Mouse (Mus musculus) embryonic facial prominence, embryonic 11.5 days (tissue): Measurements from ENCODE around the gene Pde3a. TPM values are rescaled to one million over a fixed set of nuclear protein-coding genes. Genes with fewer than 3 reads are reported as not detected.

Experiments
- ATAC-seq: fragments of 200-750 bp; cut with Nextera tagmentation; replicated peaks from 2 replicates; pipeline ENCODE4 v1.8.0; 2017; ENCODE audit warnings: low read depth; ENCODE audit not compliant: insufficient number of reproducible peaks, low FRiP score, low TSS enrichment
- DNase-seq: peaks from one replicate; pipeline ENCODE4 v3.0.0-alpha.2; 2015; ENCODE audit warnings: low spot score
- H3K27ac ChIP-seq: fragments of 300-500 bp; sonication (generic); replicated peaks from 2 replicates; pipeline ENCODE4 v1.5.1; 2014; ENCODE audit warnings: mild to moderate bottlenecking, low read depth, low read length, control low read depth
- H3K27me3 ChIP-seq: fragments of 300-500 bp; sonication (generic); 2 replicates; pipeline ENCODE4 v1.6.1; 2014; ENCODE audit warnings: mild to moderate bottlenecking, low read length, moderate library complexity, mixed read lengths; ENCODE audit not compliant: control insufficient read depth, insufficient read depth
- H3K36me3 ChIP-seq: fragments of 300-500 bp; sonication (generic); replicated peaks from 2 replicates; pipeline ENCODE4 v1.6.1; 2014; ENCODE audit warnings: low read depth, mild to moderate bottlenecking, low read length, moderate library complexity, mixed read lengths; ENCODE audit not compliant: control insufficient read depth, insufficient read depth
- H3K4me1 ChIP-seq: fragments of 300-500 bp; sonication (generic); 2 replicates; pipeline ENCODE4 v1.6.1; 2014; ENCODE audit warnings: low read length, mixed read lengths; ENCODE audit not compliant: control insufficient read depth, insufficient read depth
- H3K4me2 ChIP-seq: fragments of 300-500 bp; sonication (generic); 2 replicates; pipeline ENCODE4 v1.6.1; 2014; ENCODE audit warnings: low read depth, mild to moderate bottlenecking, control low read depth, low read length, moderate library complexity
- H3K4me3 ChIP-seq: fragments of 300-500 bp; sonication (generic); 2 replicates; pipeline ENCODE4 v1.5.1; 2014; ENCODE audit warnings: low read depth, low read length, control low read depth
- H3K9ac ChIP-seq: fragments of 300-500 bp; sonication (generic); replicated peaks from 2 replicates; pipeline ENCODE4 v1.6.1; 2014; ENCODE audit warnings: mild to moderate bottlenecking, control low read depth, low read length
- H3K9me3 ChIP-seq: fragments of 300-500 bp; sonication (generic); replicated peaks from 2 replicates; pipeline ENCODE4 v1.6.1; 2016; ENCODE audit warnings: mild to moderate bottlenecking, low read length, inconsistent platforms, mixed read lengths; ENCODE audit not compliant: control insufficient read depth
- WGBS: fragments of 180-500 bp; shearing (Covaris S2); extraction: QIAGEN DNeasy Blood & Tissue Kit; methylation state at CpG from one replicate; pipeline ENCODE4 v1.1.7; 2014; 5-methylcytosine and 5-hydroxymethylcytosine counted together
- polyA plus RNA-seq: library from polyadenylated mRNA; unstranded; fragments of >200 nt; fragmentation: Nextera tagmentation; extraction: Ambion mirVana; gene quantifications from 2 replicates; pipeline ENCODE4 v1.2.1, GENCODE M21; 2014

Gene Pde3a
- polyA plus RNA-seq, 1 experiment from 2014 or later: 2.8 TPM

GRCm38 (mm10) chr6:141410836-141411235 lies 161.8 kb downstream of the Pde3a start:
- ATAC-seq: no peak
- no peak overlapping the region for H3K9ac ChIP-seq
- no peaks in the 10 kb centered on the region for H3K36me3 ChIP-seq
- H3K4me1 ChIP-seq: no peaks in the 10 kb centered on the region
- no peak overlapping the region for H3K4me3 ChIP-seq
- H3K27me3 ChIP-seq: no peaks in the 10 kb centered on the region
- no peaks in the 10 kb centered on the region for H3K9me3 ChIP-seq
- no peak overlapping the region for H3K4me2 ChIP-seq
- no peak overlapping the region for H3K27ac ChIP-seq
- 76% methylated on average over 5 of the region's 5 CpGs for WGBS
- DNase-seq: no peak

GRCm38 (mm10) chr6:141425114-141425513 lies 176.0 kb downstream of the Pde3a start:
- ATAC-seq (no peak), DNase-seq (no peak)
- H3K4me1 ChIP-seq: no peaks in the 10 kb centered on the region
- no peak overlapping the region for H3K4me2 ChIP-seq
- no peaks in the 10 kb centered on the region for H3K27me3 ChIP-seq
- no peak overlapping the region for H3K27ac ChIP-seq
- 86% methylated on average over 6 of the region's 6 CpGs for WGBS
- H3K4me3 ChIP-seq: no peak overlapping the region
- no peak overlapping the region for H3K9ac ChIP-seq
- H3K36me3 ChIP-seq: no peaks in the 10 kb centered on the region
- H3K9me3 ChIP-seq: no peaks in the 10 kb centered on the region

GRCm38 (mm10) chr6:141428587-141428986 lies 179.5 kb downstream of the Pde3a start:
- Histone ChIP-seq H3K9me3 (no peaks in the 10 kb centered on the region), H3K36me3 (no peaks in the 10 kb centered on the region), H3K27me3 (no peaks in the 10 kb centered on the region), H3K27ac (no peak overlapping the region), H3K4me3 (no peak overlapping the region), H3K9ac (no peak overlapping the region), H3K4me2 (no peak overlapping the region), H3K4me1 (no peaks in the 10 kb centered on the region)
- DNase-seq (no peak), ATAC-seq (no peak)
- WGBS: 75% methylated on average over 4 of the region's 4 CpGs

GRCm38 (mm10) chr6:141430134-141430533 lies 181.1 kb downstream of the Pde3a start:
- ATAC-seq (no peak), DNase-seq (no peak)
- Histone ChIP-seq H3K9me3 (no peaks in the 10 kb centered on the region), H3K27me3 (no peaks in the 10 kb centered on the region), H3K9ac (no peak overlapping the region), H3K27ac (no peak overlapping the region), H3K36me3 (no peaks in the 10 kb centered on the region), H3K4me2 (no peak overlapping the region), H3K4me3 (no peak overlapping the region), H3K4me1 (peaks cover 3% of the 10 kb centered on the region; the same call in 1 of the 2 replicates)
- WGBS: 88% methylated on average over 1 of the region's 1 CpGs

GRCm38 (mm10) chr6:141432271-141432974 lies 183.4 kb downstream of the Pde3a start:
- 81% methylated on average over 13 of the region's 13 CpGs for whole genome bisulfite sequencing
- H3K4me1 ChIP-seq: peaks cover 3% of the 10 kb centered on the region; the same call in 1 of the 2 replicates

GRCm38 (mm10) chr6:141433917-141434756 lies 185.1 kb downstream of the Pde3a start:
- H3K27ac ChIP-seq: no peak overlapping the region
- H3K9me3 ChIP-seq: no peaks in the 10 kb centered on the region
- 41% methylated on average over 10 of the region's 10 CpGs for WGBS
- ATAC-seq: peak; percentile 70; the same call in 1 of the 2 replicates
- no peaks in the 10 kb centered on the region for H3K36me3 ChIP-seq
- peaks cover 3% of the 10 kb centered on the region; the same call in 1 of the 2 replicates for H3K4me1 ChIP-seq
- no peak overlapping the region for H3K4me3 ChIP-seq
- peak; percentile 41 for DNase-seq
- H3K4me2 ChIP-seq: no peak overlapping the region
- no peak overlapping the region for H3K9ac ChIP-seq
- no peaks in the 10 kb centered on the region for H3K27me3 ChIP-seq

More at GRCm38 (mm10) chr6:141432271-141432974, 183.4 kb downstream of the Pde3a start:
- H3K9me3 ChIP-seq: no peaks in the 10 kb centered on the region
- H3K27ac ChIP-seq: no peak overlapping the region
- H3K4me2 ChIP-seq: no peak overlapping the region
- H3K36me3 ChIP-seq: no peaks in the 10 kb centered on the region
- H3K4me3 ChIP-seq: no peak overlapping the region
- no peaks in the 10 kb centered on the region for H3K27me3 ChIP-seq
- no peak for DNase-seq
- no peak for ATAC-seq
- H3K9ac ChIP-seq: no peak overlapping the region

- H3K4me2 ChIP-seq: no peak overlapping the region
- no peaks in the 10 kb centered on the region for H3K36me3 ChIP-seq
- no peaks in the 10 kb centered on the region for H3K27me3 ChIP-seq
- peaks cover 3% of the 10 kb centered on the region; the same call in 1 of the 2 replicates for H3K4me1 ChIP-seq
- no peak overlapping the region for H3K27ac ChIP-seq
- H3K9me3 ChIP-seq: no peaks in the 10 kb centered on the region
- DNase-seq (no peak), ATAC-seq (no peak)
- no peak overlapping the region for H3K4me3 ChIP-seq
- H3K9ac ChIP-seq: no peak overlapping the region
- WGBS: 77% methylated on average over 4 of the region's 4 CpGs
Measured at GRCm38 (mm10) chr6:141435160-141435559, 186.1 kb downstream of the Pde3a start.

GRCm38 (mm10) chr6:141439965-141440364 lies 190.9 kb downstream of the Pde3a start:
- no peak overlapping the region for H3K9ac ChIP-seq
- H3K27me3 ChIP-seq: no peaks in the 10 kb centered on the region
- no peaks in the 10 kb centered on the region for H3K36me3 ChIP-seq
- no peak for ATAC-seq
- no peak overlapping the region for H3K27ac ChIP-seq
- H3K9me3 ChIP-seq: no peaks in the 10 kb centered on the region
- no peak overlapping the region for H3K4me2 ChIP-seq
- no peak for DNase-seq
- H3K4me1 ChIP-seq: no peaks in the 10 kb centered on the region
- H3K4me3 ChIP-seq: no peak overlapping the region
- WGBS: 80% methylated on average over 3 of the region's 3 CpGs
